Mouse (Mus musculus): ENCODE data around the gene Vstm2a. TPM values are rescaled to one million over a fixed set of nuclear protein-coding genes. Genes with fewer than 3 reads are reported as not detected.

Gene Vstm2a
- 0.35 TPM in 1 of 2 replicates, not detected in the other for polyA plus RNA-seq (2012; ENCODE audit: low replicate concordance)

DNA sequence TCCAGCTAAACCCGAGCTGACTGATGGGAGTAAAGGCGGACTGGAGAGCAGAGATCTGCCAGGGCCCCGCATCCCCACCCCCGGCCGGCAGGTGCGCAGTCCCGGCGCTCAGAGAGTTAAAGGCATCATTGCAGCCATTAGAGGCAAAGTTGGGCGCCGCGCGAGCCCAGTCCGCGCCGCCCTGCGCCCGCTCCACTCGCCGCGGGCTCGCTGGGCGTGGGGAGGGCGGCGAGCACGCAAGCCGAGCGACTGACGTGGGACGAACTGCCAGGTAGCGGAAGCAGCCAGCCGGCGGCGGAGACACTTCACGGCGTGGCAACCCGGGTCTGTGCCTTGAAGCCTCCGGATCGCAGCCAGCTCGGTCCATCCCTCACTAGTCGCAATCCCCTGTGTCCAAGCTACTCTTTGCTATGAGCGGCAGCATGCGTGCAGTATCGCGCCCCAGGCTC, at the start of gene Vstm2a:
Gene Vstm2a (plus strand): TSS at position 252 of the 449 bp plus-strand sequence.

All from leukemia stem cell, adult 10-12 weeks (primary cell).